Mouse (Mus musculus) spleen, postnatal 10 days (tissue): ENCODE measurements around the gene Tie1.
"Not testable (repeated sequence)": the region's sequence is repeated elsewhere in the genome, so short reads cannot be mapped to it uniquely, and the experiment has no call there.

Experiments used
- DNase-seq, 2 experiments: peaks; one replicate each; pipeline ENCODE4 v3.0.0; 2021 to 2022; ENCODE audit warnings: low spot score in 2 of 2

Tie1 gene

DNA sequence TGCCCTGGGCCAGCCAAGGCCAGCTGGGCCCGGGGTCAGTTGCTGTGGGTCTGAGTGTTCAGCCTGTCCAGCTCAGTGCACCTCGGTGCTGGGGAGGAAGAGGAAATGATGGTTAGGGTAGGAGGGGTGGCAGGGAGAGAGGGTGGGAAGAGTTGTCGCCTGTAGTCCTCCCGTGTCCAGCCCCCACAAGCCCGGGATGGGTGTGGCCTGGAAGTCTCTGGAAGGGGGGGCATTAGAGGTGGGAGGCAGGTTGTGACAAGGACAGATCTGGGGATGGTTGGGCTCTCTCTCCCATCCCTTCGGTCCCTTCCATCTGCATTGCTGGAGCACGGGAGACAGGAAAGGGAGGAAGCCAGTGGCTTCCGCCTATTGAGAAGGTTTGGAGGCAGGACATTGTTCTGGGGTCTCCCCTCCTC, at the start of gene Tie1:
Gene Tie1, minus strand, starts transcription at position 345 of the 416 bp plus-strand sequence.
- DNase-seq: no peak

DNA sequence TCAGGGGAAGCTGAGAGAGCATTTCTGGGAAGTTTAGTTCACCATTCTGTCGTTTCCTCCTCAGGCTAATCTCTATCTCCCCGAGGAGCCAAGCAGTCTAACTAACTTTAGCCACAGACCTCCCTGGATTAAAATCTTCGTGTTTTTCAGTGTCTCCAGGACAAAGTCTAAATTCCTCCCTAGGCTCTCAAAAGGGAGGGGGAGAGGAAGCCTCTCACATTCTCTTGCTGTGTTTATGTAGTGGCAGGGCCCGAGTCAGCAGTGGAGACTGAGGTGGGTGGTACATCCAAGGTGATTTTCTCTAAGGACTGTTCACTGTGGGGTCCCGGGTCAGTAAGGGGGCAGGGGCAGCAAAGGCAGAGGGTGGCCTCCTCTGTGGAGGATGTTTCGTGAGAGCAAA, 47.9 kb upstream of the Tie1 start:
- no peak for DNase-seq

DNA sequence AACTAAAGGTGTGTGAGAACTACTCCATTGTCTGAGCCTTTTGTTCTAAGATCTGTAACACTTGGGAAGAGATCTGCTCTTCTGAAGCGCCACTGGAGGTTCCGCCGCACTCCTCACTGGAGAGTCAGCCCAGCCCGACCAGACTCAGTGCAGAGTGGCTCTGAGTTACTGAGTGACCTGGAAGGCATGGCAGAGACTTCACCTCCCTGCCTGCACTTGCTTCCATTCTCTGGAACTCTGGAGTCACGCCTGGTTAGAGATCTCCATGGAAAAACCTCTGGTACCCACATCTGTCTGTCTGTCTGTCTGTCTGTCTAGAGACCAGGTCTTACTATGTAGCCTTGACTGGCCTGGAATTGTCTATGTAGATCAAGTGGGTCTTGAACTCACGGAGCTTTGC, 45.7 kb upstream of the Tie1 start:
- no peak for DNase-seq

DNA sequence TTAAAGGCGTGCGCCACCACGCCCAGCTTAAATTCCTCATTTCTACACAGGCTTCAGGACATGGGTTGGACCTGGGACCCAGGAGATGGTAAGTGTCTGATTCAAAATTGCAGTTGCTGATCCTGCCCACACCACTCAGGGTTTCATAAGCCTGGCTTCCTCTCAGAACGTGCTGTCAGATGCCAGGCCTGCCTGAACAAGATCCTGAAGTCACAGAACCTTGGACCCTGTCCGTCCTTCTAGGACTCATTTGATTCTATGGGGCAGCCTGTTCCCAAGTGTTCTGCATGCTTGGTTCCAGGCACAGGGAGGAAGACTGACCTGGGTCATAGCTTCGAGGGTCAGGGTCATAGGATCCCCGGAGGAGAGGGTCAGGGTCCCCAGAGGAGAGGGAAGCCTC, 43.7 kb upstream of the Tie1 start:
- no peak for DNase-seq

DNA sequence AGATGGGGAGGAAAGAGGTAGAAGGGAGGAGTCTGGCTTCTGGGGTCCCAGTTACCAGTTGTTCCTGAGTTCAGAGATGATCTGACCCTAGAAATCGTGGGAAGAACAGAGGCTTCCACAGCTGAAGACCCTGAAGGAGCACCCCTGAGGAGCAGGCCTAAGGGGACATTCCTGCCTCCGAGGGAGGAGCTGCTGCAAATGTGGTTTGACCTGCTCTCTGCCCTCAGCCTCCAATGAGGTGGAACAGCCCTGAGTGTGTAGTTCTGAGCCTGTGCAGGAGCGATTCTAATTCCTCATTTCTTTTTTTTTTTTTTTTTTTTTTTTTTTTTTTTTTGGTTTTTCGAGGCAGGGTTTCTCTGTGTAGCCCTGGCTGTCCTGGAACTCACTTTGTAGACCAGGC, 43.3 kb upstream of the Tie1 start:
- no peak for DNase-seq

DNA sequence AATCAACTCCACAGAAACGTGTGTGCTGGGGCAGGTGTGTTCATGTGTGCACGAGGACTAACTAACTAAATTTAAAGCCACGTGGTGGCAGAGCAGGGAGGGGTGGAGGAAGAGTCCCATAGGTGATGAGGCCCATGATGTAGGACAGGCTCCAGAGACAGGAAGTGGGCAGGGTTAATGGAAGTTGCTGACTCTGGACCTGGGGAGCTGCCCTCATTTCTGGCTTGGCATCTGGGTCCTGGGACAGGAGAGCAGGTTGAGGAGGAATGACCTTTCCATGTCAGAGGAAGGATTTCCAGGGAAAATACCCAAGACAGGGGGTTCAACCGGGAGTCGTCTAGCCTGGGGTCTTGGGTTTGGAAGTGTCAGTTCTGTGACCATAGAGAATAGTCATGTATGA, 42.8 kb upstream of the Tie1 start:
- no peak for DNase-seq

DNA sequence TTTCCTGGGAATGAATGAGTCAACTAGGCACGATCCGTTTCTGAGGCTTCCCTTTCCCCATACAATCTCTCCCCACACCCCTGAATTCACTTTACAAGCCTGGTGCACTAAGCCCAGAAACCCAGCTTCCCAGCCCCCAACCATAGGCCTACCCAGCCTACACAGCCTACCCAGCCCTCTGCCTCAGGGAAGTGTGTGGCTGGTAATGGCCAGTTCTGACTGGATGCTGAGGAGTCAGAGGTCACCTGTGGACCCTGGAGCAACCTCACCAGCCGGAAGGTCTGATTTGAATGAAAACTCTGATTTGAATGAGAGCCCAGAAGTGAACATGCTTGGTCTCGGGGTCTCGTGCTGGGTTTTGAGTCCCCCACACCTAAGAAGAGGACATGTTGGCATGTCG, 37.9 kb upstream of the Tie1 start:
- DNase-seq: no peak

DNA sequence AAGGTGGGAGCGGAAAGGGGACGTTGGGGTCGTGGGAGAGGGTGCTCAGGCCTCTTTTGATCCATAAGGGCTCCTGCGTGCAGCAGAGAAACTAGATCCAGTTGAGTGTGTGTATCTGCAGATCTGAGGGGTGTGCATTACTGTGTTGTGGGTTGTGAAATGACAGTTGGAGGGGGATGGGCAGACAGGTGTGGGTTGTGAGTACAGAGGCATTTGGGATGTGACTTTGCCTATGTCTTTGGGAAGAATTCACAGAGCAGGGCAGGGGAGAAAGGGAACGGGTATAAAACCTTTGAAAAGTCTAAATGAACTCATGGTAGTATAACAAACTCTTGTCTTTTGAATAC, 37.4 kb upstream of the Tie1 start:
- DNase-seq: no peak

DNA sequence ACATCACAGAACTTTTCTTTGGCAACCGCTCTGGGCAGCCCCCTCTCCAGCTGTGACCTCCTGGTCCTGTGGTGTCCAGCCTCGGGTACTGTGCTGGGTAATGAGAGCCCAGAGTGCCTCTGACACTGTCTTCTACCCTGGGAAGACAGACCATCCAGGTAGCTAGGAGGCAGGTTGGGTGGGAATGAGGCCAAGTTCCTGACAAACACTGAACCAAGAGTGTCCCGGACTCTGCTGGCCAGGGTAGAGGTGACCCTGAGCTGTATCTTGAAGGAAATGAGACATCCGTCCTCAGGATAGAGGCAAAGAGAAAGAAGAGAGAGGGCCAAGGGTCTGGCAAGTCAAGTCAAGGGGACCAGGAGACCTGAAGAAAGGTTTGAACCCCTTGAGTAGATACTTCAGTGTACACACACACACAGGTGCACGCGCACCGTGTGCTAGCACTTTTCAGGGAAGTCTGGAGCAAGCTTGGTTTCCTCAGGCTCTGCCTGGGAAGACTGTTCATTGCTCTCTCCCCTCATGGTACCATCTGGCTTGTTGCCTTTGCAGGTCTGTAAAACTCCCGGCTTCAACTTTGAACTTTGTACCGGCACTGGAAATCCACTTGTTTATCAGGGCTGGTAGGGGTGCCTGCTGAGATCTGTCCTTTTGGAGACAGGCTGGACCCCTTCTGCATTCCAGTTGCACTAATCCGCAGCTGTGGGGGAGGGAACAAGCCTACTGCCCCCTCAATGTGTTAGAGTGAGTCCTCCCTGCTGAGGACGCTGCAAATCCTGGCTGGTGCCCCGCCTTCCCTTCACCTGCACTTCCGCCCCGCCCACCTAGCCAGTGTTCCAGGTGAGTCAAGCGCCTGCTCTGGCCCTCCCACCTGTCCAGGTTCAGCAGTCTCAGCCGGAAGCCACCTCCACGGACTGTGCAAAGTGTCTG, 36.8 kb upstream of the Tie1 start, which contains the start of gene 2610528J11Rik:
Gene 2610528J11Rik, plus strand, starts transcription at position 592 of the 927 bp plus-strand sequence.
- DNase-seq: no peak

DNA sequence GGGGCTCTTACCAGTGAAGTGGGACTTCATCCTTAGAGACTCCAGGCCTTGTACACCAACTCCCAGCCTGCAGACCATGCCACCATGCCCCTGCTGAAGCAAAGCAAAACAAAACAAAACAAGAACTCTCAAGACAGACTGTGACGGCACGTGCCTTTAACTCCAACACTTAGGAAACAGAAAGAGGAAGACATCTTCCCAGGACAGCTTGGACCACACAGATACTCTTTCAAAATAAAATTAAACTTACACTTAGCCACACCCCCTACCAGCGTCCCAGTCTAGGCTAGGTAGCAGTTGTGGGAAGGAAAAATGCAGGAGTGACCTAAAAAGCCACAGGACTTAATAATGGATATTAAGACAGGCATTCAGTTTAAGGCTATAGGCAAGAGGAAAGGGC, 35.9 kb upstream of the Tie1 start:
- DNase-seq: no peak

DNA sequence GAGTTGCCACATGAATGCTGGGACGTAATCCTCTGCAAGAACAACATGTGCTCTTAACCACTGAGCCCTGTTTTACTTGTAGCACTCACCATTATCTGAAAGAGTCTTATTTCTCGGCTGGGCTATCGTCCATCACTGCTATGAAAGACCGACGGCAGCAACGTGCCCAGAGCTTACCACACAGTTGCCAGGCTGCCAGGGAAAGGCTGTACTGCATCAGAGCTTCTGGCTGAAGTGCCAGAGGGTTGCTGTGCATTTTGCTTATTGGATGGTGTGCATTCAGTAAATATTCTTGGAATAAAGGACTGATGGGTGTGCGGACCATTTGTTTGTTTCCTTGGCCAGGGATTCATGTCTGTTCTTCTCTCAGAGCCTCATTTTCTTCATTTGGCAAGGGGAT, 34.1 kb upstream of the Tie1 start:
- no peak for DNase-seq

DNA sequence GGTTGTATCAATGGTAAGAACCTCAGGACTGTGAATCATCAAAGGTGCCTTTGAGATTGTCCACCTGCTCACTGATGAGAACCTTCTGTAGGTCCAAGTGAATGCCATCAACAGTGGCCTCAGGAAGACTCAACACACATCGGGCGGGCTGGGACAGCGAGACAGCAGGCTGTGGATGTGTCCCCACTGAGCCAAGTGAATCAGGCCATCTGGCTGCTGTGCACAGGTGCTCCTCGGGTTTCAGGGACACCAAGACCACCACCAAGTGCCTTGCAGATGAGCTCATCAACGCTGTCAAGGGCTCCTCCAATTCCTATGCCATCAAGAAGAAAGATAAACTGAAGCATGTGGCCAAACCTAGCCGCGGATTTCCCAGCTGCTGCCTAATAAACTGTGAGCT, 32.4 kb upstream of the Tie1 start:
- DNase-seq: no peak

DNA sequence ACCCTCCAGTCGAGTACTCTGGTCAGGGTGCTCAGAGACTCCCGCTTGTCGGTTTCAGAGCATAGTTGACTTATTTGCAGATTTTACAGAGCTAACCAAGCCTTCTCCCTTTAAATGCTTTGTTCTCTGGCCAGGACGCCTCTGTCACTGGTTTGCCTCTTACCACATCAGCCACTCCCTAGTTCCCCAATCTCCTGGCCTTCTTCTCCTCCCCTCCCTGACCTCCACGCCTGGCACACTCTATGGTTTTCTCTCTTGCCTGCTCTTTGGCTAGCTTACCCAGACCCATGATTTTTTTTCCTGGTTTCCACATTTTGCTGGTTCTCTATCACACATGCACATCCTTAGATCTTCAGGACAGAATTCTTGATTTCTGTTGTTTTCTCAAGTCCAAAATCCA, 28.3 kb upstream of the Tie1 start:
- DNase-seq: no peak

DNA sequence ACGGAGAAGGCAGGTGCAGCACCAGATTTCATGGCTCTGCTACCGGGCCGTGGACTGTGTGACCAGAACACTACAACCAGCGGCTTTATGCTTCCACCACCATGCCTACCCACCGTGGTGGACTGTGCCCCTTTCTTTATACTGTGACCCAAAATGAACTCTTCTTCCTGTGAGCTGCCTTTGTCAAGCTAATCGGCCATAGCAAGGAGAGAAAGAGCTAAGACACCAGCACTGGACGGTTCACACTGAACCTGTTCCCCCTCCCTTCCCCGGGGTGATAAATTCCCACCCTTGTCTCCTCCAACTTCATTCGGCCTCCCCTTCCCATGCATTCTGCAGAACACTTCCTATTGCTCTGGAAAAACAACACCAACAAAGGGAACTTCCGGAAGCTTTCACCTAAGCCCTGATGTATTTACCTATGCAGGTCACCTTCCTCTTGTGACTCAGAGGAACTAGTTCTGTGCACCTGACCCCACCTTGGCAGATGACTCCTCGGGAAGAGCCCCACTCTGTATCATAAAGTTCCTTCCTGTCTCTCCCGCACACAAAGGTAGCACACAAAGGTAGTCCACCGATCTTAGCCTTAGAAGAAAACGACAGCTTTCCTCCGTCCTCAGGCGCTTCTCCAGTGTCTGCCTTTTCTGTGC, 27.8 kb upstream of the Tie1 start:
- no peak for DNase-seq

DNA sequence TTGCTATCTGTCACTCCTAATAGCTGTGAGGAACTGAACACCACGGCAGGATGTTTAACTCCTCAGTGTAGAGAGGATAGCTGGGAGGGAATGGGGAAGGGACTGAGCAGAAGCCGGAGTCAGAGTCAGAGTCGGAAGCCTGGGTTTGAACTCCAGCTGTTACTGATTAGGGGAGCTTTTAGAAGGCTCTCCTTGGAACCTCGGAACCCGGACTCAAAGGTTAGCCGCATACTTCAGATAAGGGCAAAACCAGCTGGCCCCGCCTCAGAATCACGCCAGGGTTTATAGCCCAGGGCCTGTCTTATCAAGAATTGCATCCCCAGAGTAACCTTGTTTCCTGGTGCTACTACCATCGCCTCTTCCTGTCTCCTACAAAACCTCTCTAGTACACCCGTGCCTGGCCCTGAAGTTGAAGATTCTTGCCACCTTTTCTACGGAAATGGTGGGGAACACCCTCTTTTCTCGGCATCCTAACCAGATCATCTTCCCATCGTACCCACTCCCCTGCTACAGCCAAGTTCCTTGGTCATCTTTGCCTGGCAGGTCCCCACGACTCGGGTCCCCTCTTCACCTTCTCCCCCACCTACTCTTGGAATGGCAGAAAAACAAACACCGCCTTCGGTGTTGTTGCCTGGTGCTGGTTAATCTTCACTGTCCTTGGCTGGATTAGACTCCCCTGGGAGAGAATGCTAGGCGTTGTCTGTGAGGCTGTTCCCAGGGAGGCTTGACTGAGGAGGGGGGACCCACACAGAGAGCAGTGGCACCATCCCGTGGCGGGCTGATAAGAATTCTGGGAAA, 27.0 kb upstream of the Tie1 start:
- DNase-seq: no peak

DNA sequence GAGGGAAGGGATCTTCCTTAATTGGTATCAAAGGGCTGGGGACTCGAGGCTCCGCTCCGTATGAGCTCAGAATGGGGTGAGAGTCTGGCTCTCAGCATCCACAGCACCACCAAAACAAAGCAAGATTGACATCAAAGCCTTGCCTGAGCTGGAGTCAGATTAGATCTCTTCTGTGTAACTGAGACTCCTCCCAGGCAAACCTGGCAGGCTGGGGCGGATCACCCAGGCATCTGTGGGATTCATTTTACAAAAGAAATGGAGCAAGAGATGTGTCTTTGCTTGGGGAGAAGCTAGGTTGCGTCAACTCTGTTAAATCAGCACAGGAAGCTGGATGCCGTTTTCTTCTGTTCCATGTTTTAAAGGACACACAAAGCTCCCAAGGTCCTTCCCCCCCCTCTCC, 19.2 kb upstream of the Tie1 start:
- no peak for DNase-seq

DNA sequence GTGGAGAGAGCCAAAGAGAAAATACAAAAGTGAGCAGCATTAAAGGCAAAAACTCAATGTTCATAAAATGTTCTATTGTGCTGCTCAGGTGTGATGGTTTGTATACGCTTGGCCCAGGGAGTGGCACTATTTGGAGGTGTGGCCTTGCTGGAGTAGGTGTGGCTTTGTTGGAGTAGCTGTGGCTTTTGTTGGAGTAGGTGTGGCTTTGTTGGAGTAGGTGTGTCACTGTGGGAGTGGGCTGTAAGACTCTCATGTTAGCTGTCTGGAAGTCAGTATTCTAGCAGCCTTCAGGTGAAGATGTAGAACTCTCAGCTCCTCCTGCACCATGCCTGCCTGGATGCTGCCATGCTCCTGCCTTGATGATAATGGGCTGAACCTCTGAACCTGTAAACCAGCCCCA, 17.3 kb upstream of the Tie1 start:
- DNase-seq: not testable (repeated sequence)

DNA sequence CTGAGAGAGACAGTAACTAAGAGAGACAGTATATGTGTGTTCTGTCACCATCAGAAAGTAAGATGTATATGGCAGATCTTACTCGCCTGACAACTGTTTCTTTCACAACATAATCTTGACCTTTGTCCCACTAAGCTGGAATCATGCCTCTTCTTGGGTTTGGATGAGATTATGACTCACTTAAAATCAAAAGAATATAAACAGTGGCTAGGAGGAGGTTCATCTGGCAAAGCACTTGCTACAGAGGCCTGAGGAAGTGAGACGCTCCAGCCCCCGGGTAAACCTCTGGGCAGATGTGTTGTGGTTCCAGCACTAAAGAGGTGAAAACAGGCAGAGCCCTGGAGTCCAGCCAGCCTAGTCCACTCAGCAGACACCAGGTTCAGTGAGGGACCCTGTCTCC, 15.7 kb upstream of the Tie1 start:
- DNase-seq: no peak

DNA sequence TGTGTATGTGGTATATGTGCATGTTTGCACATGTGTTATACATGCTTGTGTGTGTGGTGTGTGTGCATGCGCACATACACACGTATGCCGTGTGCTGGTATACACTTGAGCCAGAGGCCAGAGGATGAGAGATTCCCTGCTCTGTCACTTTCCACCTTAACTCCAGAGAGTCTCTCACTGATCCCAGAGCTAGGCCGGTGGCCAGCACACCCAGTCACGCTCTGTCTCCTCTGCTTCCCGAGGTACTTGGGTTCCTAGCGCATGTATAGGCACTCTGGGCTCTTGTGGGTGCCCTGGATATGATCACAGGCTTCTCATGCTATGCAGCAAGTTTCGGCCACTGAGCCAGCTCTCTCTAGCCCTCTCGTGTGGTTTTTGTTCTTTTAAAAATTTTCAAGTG, 10.9 kb upstream of the Tie1 start:
- DNase-seq: no peak

DNA sequence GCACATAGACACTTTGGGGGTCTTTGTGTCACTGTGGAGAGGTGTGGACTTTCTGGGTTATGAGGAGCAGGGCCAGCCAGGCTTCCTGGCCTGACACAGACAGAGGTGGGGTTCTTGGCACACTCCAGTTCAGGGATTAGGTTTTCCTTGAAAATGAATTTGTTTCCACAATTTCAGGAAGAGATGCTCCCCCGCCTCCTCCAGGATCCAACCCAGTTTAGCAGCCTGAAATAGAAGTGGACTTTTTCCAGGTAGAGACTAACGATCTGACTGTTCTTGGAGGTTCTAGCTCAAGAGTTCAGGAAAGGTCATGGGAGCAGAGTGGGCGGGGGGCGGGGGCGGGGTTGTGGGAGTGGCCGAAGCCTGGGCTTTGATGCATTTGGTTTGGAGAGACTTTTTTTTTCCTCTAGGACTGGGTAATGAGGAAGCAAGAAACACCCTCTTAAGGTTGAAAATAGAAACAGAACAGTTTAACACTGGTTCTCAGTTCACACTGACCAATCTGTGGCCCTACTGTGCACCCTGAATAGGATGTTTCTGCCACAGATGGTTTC, 10.4 kb upstream of the Tie1 start:
- no peak for DNase-seq

DNA sequence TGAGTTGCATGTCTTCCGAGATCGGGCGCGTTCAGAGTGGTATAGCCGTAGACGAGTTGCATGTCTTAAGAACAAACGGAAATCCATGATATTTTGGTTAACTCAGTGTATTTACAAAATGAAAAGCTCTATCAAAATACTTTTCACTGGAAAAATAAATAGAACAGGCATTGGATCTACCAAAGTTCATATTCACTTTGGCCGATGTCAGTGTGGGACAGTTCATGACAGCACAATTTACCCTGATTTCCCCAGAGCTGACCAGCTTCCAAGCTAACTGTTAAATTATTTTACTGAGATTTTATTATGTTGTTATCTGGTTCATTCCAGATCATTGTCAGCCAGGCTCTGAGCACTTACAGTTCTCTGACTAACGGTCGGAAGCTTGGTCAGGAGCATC, 600 bp upstream of the Tie1 start:
- no peak for DNase-seq
